Comparison of ENCODE assay signal across 8 mouse cellular contexts in the genomic region with DNA sequence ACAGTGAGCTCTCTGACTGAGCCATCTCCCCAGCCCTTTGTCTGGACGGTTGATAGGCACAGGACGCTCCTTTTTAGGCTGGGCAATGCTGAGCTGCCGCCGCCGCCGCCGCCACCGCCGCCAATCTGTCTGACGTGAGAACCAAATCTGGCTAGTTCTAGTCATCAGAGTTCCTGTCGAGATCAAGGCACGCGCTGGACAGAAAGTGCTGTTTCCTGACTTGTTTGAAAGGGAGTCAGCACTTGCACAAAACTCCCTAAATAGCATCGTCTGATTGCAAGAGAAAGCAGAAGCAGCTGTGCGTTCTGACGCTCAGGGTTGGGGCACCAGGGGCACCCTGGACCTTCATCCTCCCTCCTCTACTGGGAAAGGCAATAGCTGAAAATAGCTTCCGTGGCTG.
DNase-seq lines count a peak whose midpoint lies in the region; ATAC-seq lines count a peak whose summit lies in the region.

No protein-coding gene starts in this region.

- H3K4me3 ChIP-seq in kidney, embryonic 14.5 days (ENCODE audit: low read length) = no peak overlapping the region
- H3K4me3 ChIP-seq in liver, embryonic 12.5 days = no peak overlapping the region

- WGBS in kidney, embryonic 14.5 days = 63% methylated on average over 17 of the region's 17 CpGs
- WGBS in liver, embryonic 12.5 days (ENCODE audit: insufficient replicate concordance) = 21% methylated on average over 17 of the region's 17 CpGs

- ATAC-seq in kidney, embryonic 14.5 days (ENCODE audit: low FRiP score, low TSS enrichment) = no peak
- no peak for ATAC-seq in liver, embryonic 12.5 days

- 0 out of 2 replicates have a peak, but pooled peaks cover 5% of the 10 kb centered on the region for H3K4me1 ChIP-seq in kidney, embryonic 14.5 days (ENCODE audit: control insufficient read depth, insufficient read depth, low read length)
- peaks cover 15% of the 10 kb centered on the region for H3K4me1 ChIP-seq in liver, embryonic 12.5 days

- H3K27ac ChIP-seq in kidney, embryonic 14.5 days (ENCODE audit: low read depth, low read length) = no peak overlapping the region
- peak overlapping the region; percentile 28; the same call in 1 of the 2 replicates for H3K27ac ChIP-seq in liver, embryonic 12.5 days

- peak; percentile 21 for DNase-seq in kidney, adult 9 months
- DNase-seq in ES-CJ7 (ENCODE audit: low read depth, low spot score) = peak; percentile 33
- DNase-seq in heart, adult 8-10 months (ENCODE audit: low spot score) = peak; percentile 69
- peak; percentile 46 for DNase-seq in skeletal muscle tissue, adult 2 months (ENCODE audit: low read depth, low spot score)
- DNase-seq in thymus, postnatal 4 days = no peak
- no peak for DNase-seq in ovary, postnatal 10 days (ENCODE audit: low spot score)

- H3K9ac ChIP-seq in kidney, embryonic 14.5 days (ENCODE audit: low read depth, low read length) = no peak overlapping the region
- H3K9ac ChIP-seq in liver, embryonic 12.5 days = no peak overlapping the region

- no peaks in the 10 kb centered on the region for H3K9me3 ChIP-seq in kidney, embryonic 14.5 days (ENCODE audit: control insufficient read depth, low read length)
- H3K9me3 ChIP-seq in liver, embryonic 12.5 days (replicated peaks) = no peaks in the 10 kb centered on the region

- no peak overlapping the region for H3K4me2 ChIP-seq in kidney, embryonic 14.5 days (replicated peaks; ENCODE audit: low read depth, low read length)
- H3K4me2 ChIP-seq in liver, embryonic 12.5 days = no peak overlapping the region

- no peaks in the 10 kb centered on the region; the same call in 1 of the 2 replicates for H3K27me3 ChIP-seq in kidney, embryonic 14.5 days (ENCODE audit: control insufficient read depth, insufficient read depth, low read length)
- peaks cover 24% of the 10 kb centered on the region for H3K27me3 ChIP-seq in liver, embryonic 12.5 days (replicated peaks)

- H3K36me3 ChIP-seq in kidney, embryonic 14.5 days (ENCODE audit: control insufficient read depth, insufficient read depth, low read length) = no peaks in the 10 kb centered on the region
- no peaks in the 10 kb centered on the region for H3K36me3 ChIP-seq in liver, embryonic 12.5 days

Comparison
In these comparisons a context has a peak if more than half of its experiments do, and no peak if none do; other contexts are left out.
1. DNase-seq: peak in kidney, adult 9 months (single experiment), ES-CJ7 (single experiment), heart, adult 8-10 months (single experiment) and skeletal muscle tissue, adult 2 months (single experiment); none in thymus, postnatal 4 days (single experiment) and ovary, postnatal 10 days (single experiment).